Mouse (Mus musculus) neural tube, embryonic 10.5 days (tissue): ENCODE data around the gene Smim4.
A peak's percentile ranks its signal among the peaks of the same experiment; 100 is the strongest.

Experiments
- DNase-seq: peaks from one replicate; pipeline ENCODE4 v3.0.0-alpha.2; 2017; ENCODE audit warnings: low spot score; ENCODE audit errors: extremely low spot score

The Smim4 gene

DNA sequence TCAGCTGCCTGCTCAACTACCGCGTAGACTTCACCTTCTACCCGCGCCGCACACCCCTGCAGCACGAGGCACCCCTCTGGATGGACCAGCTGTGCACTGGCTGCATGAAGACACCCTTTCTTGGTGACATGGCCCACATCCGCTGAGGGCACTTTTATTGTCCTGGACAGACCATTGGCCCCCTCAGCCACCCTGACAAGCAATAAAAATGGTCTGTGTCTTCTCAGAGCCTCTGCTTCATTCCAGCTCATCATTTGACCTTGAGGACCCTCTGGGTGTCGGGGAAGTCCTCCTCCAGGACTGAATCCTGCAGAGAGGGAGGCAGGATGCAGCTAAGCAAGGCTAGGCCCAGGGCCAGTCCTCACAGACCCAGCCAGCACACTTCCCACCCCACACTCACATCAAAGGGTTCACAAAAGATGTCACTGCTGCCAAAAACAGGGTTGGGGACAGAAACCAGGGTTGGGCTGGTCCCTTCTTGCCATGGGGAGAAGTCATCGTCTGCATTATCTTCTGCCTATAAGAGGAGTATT is 10.2 kb upstream of the Smim4 start:
- DNase-seq, result no peak

DNA sequence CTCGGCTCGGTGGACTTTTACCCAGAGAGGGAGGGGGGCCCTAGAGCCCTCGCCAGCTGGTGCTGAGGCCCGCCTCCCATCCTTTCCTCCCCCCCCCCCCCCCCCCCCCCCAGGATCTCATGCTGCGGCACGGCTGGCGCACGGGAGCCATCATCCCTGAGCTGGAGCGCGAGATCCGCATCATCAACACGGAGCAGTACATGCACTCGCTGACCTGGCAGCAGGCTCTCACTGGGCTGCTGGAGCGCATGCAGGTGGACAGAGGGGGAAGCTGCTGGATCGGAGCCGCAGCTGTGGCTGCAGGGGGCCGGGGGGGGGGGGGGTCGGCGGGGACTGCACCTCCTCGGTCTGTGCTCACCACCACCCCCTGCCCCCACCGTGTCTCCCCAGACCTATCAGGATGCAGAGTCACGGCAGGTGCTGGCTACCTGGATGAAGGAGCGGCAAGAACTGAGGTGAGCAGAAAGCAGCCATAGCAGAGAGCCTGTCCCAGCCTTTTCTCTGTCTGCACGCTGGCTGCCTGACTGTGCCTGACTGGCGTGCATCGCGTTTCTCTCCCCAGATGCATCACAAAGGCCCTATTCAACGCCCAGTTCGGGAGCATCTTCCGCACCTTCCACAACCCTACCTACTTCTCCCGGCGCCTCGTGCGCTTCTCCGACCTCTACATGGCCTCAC is 9.6 kb upstream of the Smim4 start:
- DNase-seq, result no peak

DNA sequence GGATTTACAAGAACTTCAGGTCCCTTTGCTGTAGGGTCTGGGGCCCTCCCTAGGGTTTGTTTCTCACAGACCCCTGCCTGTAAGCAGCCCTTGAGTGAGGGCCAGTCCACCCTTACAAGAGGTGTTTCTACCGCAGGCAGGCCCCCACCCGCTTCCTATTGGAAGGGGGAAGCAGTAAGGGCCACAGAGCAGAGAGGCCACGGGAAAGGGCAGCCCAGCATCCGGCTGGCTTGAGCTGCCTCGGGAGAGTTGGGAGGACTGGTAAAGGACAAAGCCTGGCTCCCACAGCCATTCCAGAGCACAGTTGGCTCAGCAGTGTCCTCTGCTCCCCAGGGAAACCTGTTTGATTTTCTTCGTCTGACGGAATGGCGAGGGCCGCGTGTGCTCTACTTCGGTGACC is 9.0 kb upstream of the Smim4 start:
- no peak for DNase-seq

DNA sequence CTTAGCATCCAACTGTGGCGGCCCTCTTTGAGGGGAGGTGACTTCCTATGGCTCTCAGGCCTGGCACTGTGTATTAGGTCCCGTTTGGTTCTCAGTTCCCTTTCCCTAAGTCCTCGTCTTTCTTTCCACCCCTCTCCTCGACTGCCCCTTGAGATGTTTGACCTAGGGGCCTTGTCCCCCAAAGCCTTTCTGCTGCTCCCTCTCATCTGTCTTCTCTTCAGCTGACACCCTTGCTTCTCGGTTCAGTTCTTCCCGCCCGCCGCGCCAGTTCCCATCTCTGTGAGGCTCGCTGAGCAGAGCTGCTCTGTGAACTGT is 8.5 kb upstream of the Smim4 start:
- DNase-seq, result no peak

DNA sequence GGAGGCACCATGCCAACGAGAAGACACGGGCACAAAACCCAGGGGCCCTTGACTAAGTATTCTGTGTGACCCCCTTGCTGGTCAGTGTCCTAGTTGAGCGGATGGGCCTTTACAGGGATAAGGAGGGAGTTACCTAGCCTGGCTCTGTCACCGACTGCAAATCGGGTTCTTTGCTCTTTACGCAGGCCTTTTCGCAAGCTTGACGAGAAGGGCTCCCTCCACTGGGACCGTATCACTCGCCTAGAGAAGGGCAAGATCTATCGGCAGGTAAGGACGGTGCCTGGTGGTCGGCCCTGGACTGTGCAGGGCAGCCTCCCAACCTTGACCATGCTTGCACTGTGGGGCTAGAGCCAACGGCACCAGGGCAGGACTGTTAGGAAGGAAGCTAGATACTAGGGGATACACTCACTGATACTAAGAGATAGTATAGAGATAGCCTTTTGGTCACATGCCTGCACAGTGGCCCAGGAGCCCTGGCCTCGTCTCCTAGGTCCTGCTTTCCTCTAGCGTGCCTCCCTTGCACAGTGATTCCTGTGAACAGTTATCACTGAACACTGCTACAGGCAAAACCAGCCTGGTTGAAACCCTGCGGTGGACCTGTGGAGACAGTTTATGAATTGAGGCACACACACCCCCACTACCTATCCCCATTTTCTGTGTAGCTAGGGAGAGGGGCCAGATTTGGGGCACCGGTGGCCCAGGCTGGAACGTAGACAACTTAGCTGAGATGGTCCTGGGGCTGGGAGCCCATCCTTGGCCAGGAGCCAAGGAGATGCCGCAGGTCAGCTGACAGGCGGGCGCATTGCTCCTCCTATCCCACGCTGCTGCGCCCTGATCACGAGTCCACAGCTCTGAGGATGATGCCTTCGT is 7.9 kb upstream of the Smim4 start:
- no peak for DNase-seq

DNA sequence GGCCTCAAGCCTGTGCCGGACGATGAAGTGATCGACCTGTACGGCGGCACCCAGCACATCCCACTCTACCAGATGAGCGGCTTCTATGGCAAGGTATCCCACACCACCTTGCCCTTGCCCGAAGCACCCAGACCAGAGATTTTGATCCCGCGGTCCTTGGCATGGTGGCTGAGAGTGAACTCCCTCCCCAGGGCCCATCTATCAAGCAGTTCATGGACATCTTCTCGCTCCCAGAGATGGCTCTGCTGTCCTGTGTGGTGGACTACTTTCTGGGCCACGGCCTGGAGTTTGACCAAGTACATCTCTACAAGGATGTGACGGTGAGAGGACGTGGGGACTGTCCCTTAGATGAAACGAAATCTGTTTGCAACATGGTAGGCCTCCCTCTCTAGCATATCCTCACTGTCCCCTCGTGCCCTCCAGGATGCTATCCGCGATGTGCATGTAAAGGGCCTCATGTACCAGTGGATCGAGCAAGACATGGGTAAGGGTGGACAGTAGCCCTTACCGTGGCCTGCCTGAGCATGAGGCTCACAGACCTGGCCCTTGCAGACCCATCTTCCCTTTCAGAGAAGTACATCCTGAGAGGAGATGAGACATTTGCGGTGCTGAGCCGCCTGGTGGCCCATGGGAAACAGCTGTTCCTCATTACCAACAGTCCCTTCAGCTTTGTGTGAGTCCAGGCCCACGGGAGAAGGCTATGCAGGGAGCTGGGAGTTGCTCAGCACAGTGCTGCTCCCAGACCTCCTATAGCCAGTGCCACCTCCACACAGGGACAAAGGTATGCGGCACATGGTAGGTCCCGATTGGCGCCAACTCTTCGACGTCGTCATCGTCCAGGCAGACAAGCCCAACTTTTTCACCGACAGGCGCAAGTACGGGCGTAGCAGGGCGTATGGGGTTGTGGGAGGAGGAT is 7.0 kb upstream of the Smim4 start:
- DNase-seq, result no peak

DNA sequence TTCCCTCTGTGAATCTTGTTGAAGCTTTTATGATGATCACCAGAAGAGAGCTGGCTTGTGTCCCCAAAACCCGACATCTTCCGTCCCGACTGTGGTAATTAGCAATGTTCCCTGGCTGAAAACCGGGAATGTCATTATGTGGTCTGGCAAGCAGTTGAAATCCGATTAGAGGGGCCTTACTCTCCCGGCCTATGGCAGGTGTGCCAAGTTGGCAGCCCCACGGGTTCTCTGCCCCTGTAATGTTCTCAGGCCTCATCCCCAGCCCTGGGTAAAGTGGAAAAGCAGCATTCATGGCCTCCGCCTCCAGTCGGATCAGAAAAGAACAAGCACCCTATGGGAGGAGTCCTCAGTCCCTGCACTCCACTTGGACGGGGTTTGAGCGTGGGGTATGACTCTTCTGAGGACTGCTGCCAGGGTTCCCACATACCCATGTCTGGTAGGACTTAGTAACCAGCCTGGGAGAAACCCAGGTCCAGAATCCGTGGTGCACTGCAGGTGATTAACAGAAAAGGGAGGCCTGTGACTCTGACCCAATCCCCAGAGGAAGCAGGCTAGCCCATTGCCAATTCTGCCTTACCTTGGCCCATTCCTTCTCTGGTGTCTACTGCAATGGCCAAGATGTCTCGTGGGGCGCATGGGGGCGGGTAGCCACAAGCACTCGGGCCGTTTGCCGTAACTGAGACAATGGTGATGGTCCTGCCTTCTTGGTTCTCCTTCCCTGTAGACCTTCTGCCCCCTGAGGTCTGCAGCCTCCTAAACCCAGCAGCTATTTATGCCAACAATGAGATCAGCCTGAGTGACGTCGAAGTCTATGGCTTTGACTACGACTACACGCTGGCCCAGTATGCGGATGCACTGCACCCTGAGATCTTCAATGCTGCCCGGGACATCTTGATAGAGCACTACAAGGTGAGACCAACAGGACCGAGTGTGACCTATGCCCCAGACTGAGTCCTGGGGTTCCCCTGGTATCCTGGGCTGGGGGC is 5.6 kb upstream of the Smim4 start:
- DNase-seq, result no peak

DNA sequence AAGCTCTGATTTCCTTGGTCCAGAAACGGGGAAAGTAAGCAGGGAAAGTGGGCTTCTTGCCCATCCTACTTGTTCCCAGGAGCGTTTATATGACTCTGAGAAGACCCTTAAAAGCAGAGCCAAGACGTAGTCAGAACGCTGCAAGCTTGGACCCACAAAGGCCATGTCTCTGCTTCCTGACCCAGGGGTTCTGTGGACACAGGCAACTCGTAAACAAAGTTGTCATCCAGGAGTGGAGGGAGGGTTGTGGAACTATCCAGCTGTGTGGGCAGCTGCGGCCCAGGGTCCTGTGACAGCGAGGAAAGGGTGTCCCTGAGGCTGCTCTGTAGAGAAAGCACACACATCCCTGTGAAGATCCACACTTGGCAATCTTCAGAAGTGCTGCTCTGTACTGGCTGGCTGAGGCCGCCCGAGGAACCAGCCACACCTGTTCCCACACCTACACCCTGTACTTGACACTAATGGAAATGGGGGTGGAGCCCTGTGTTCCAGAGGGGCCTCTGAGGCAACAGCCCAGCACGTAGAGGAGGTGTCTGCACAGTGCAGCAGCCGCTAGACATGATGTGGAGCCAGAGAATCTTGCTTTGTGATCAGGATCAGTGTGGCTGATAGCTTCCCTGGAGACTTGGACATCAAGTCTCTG is 4.4 kb upstream of the Smim4 start:
- no peak for DNase-seq

DNA sequence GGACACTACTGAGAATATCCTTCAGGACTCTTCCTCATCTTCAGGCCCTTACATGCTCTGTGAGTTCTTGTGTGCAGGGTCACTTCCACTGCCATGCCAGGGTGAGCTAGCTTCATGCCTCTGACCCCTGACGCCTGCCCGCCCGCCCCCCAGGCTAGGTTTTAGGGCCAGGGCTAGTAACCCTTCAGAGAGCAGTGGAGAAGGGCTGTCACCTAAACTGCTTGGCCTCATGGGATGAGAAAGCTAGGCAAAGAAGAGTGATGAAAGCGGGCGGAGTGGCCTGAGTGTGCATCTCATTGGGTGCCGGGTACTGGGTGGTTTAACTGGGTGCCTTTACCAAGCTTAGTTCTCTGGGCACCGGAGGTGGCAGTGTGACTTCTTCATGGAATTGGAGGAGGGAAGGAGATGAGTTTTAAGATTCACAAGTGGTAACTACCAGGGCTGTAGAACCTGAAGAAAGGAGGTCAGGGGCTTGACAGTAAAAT is 3.8 kb upstream of the Smim4 start:
- DNase-seq, result no peak

DNA sequence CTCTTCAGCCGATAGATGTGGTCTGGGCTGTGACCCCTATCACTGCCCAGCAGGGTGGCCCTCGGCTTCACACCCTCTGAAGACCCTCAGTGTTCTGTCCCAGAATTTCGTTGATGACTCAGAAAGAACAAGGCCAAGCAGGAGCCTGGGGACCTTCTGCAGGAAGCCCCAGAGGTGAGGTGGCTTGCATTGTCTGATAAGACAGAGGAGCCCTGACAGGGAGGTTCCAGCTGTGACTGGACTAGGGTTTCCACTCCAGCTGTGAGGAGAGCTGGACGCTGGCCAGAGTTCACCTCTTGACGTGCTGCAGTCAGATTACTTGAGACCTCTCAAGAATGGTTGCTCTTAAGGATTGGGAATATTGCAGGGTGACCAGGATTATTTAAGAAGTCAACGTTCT is 3.3 kb upstream of the Smim4 start:
- peak; percentile 45 for DNase-seq

DNA sequence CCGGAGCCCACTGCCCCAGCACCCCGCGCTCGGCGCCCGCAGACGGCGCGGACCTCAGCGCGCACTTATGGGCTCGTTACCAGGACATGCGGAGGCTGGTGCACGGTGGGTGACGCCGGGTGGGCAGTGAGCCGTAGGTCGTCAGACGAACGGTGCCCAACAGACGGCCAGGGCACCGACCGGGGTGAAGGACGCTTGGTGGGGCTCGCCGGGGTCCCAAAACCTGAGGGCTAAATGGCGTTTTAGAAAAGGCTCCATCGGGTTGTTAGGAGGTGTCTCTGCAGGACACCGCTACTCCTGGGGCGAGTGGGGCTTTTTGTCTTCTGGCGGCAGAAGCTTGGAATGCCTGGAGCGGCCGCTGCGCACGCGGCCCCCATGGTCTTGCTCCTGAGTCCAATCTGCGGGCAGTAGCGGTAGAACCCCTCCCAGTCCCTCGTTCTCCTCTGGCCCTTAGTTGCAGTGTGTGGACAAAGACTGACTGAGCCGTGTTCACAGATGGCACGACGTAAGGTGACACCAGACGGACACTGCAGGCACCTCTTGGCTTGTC is 2.6 kb upstream of the Smim4 start:
- peak; percentile 63 for DNase-seq

DNA sequence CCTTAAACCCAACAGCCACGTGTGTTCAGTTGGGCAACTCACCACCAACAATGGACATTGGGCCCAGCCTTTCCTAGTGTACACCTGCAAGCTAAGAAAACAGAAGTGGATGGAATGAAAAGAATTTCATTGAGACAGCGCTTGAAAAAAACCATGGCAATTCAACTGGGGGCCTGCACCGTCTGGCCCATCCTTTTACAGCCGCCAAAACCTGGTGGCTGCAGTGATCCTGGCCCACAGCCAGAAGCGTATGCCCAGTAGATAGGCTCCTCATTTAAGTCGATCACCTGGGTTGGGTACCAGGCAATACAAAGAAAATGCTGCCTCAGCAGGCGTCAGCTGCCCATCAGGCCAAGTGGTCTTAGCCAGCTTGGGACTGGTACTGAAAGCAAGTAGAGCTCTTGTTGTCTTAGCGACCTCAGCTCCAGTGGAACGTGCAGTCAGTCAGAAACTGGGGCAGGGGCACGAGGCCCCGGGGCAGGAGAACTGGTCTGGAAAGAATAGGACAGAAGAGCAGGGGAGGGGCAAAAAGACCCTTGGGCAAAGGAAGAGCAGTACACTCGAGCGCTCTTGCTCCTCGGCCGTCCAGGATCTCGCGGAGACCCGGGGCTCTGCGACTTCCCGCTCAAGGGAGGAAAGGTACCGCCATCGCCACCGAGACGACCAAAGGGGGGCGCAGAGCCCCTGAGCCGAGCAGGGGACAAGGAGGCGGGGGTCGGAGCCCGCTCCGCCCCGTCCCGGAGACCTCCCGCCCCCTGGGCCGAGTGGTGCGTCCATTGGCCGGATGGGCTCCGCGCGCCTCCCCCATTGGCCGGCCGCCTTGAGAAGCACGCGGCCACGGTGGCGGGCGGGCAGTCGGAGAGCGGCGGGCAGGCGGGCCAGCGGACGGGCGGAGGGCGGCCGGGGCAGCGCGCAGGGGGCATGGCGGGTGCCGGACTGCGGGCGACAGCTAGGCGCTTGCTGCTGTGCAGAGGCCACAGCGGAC is 1.8 kb upstream of the Smim4 start, which contains the start of gene Nt5dc2:
Gene Nt5dc2 (plus strand): TSS at position 818 of the 985 bp plus-strand sequence.
- DNase-seq, result peak; percentile 91

DNA sequence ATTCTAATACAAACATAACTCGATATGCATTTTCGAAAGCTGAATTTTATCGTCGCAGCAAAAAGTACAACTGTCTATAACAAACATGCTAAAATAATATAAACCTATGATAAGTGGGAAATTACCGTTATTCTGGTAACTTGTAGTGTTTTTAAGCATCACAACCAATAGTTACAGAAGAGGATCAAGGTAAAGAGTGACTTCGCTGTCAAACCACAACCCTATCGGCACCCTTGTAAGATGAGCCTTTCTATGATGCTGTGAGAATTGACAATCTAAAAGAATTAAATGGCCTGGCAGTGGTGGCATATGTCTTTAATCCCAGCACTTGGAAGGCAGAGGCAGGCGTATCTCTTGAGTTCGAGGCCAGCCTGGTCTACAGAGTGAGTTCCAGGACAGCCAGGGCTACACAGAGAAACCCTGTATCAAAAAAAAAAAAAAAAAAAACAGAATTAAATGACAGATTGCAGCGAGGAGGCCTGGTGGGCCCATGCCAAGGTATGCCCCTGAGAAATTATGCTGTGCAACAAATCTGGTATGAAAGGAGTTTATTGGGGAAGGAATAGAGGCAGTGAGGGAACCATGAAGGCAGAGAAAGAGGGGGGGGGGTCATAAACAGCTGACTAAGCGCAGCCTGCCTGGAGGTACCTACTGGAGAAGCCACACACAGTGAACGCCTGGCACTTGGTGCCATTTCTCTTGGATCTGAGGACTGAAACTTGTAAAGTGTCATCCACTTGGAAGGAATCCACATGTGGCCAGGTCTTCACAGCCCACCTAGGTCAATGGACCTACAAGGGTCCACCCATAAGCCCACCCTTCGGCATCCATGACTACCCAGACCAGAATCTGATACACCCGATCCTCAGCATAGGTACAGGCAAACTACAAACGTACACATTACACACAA is 825 bp upstream of the Smim4 start:
- peak; percentile 36 for DNase-seq

DNA sequence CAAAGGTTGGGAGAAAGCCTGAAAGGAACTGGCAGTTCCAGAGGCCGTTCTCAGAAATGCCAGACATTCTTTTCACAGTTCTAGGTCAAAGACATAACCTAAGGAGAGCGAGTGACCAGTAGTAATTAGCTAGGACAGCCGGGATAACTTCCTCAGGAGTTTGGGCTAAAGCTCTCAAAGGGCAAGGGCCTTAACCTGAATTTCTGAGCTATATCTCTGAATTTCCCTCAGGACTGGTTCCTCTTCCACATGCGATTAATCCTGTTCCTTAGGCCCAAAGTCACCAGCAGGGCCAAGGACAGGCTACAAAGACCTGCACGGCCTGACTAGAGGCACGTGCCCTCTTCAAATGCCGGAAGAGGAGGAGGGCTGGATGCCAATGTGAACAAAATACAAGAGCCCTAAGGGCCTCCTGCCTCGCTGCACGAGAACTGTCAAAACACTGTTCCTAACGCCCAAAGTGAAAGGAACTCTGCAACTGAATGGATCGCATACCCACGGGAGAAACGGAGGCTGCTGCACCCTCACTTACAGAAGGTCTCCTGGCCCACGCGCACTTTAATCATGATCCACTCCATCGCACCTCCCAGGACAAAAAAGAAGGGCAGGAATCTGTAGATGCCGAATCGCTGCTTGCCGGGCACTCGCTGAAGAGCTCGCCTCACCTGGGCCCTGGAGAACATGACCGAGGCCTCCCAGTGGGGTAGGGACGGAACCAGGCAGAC is 493 bp downstream of the Smim4 start:
- no peak for DNase-seq

DNA sequence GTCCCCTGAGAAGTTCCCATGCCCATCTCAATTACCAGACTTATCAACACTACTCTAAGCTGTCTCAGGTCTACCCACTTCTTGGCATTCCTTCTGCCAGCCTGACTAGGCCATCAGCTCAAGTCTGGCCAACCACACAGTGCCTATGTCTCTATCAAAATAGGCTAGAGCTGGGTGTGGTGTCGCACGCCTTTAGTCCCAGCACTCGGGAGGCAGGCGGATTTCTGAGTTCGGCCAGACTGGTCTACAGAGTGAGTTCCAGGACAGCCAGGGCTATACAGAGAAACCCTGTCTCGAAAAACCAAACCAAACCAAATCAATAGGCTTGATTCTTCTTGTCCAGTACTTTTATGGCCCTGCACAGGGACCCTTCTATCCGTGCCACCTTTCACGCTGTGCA is 1.9 kb downstream of the Smim4 start:
- no peak for DNase-seq
